In genomic region chr8:116404571-116404970, GRCm38 (mm10) we compare ENCODE assay signal across 28 mouse cellular contexts.
"Had no signal": no experiment of that assay in that cellular context is flagged by ENCODE, and none has a peak within 500 bp of the region (broad histone marks: within the 10 kb centered on the region; RNA-seq: fewer than 3 reads in every experiment).

No protein-coding gene starts in this region.

- H3K27ac ChIP-seq: embryonic facial prominence, embryonic 10.5 days; embryonic facial prominence, embryonic 12.5 days; embryonic facial prominence, embryonic 13.5 days; embryonic facial prominence, embryonic 15.5 days; forebrain, embryonic 10.5 days; forebrain, embryonic 12.5 days; forebrain, embryonic 13.5 days; forebrain, embryonic 15.5 days; gastrocnemius, adult 2 months; heart, adult 2 months had no signal

- H3K27me3 ChIP-seq: embryonic facial prominence, embryonic 12.5 days; embryonic facial prominence, embryonic 13.5 days; embryonic facial prominence, embryonic 15.5 days; forebrain, embryonic 12.5 days; forebrain, embryonic 13.5 days; forebrain, embryonic 15.5 days had no signal

- H3K4me3 ChIP-seq: embryonic facial prominence, embryonic 10.5 days; embryonic facial prominence, embryonic 12.5 days; embryonic facial prominence, embryonic 13.5 days; embryonic facial prominence, embryonic 15.5 days; erythroblast, embryonic 14.5 days; forebrain, embryonic 10.5 days; forebrain, embryonic 12.5 days; forebrain, embryonic 13.5 days; forebrain, embryonic 15.5 days; gastrocnemius, adult 2 months; heart, adult 2 months had no signal

- ATAC-seq: forebrain, embryonic 13.5 days; forebrain, embryonic 14.5 days; forebrain, embryonic 15.5 days; forebrain, embryonic 16.5 days; forebrain, postnatal 0 days had no signal

- H3K4me1 ChIP-seq: embryonic facial prominence, embryonic 10.5 days; embryonic facial prominence, embryonic 12.5 days; embryonic facial prominence, embryonic 13.5 days; embryonic facial prominence, embryonic 15.5 days; forebrain, embryonic 10.5 days; forebrain, embryonic 12.5 days; forebrain, embryonic 13.5 days; forebrain, embryonic 15.5 days had no signal

- H3K4me2 ChIP-seq: embryonic facial prominence, embryonic 12.5 days; embryonic facial prominence, embryonic 13.5 days; embryonic facial prominence, embryonic 15.5 days; forebrain, embryonic 12.5 days; forebrain, embryonic 13.5 days; forebrain, embryonic 15.5 days had no signal

- DNase-seq: cerebellum, adult 2 months; cerebellum, adult 8-10 months; cerebellum, adult 9-10 months; cerebellum, adult 9-11 months; cerebellum, postnatal 10 days; cerebellum, postnatal 14 days; cerebellum, postnatal 25 days; cerebellum, postnatal 36 days; embryo, embryonic 11 days; forebrain, postnatal 0 days; gastrocnemius, adult 2 months; gastrocnemius, postnatal 10 days; gastrocnemius, postnatal 14 days; gastrocnemius, postnatal 25 days; gastrocnemius, postnatal 36 days; heart, adult 18-20 months; heart, adult 2 months had no signal

- H3K9me3 ChIP-seq: embryonic facial prominence, embryonic 10.5 days; embryonic facial prominence, embryonic 12.5 days; embryonic facial prominence, embryonic 13.5 days; embryonic facial prominence, embryonic 15.5 days; forebrain, embryonic 10.5 days; forebrain, embryonic 12.5 days; forebrain, embryonic 13.5 days; forebrain, embryonic 15.5 days had no signal

- H3K9ac ChIP-seq: embryonic facial prominence, embryonic 12.5 days; embryonic facial prominence, embryonic 13.5 days; embryonic facial prominence, embryonic 15.5 days; forebrain, embryonic 12.5 days; forebrain, embryonic 13.5 days; forebrain, embryonic 15.5 days; forebrain, postnatal 0 days had no signal

- H3K36me3 ChIP-seq: embryonic facial prominence, embryonic 10.5 days; embryonic facial prominence, embryonic 12.5 days; embryonic facial prominence, embryonic 13.5 days; embryonic facial prominence, embryonic 15.5 days; forebrain, embryonic 10.5 days; forebrain, embryonic 12.5 days; forebrain, embryonic 15.5 days had no signal
